Mouse (Mus musculus) layer of hippocampus, adult 11-12 months (tissue): Measurements from ENCODE around the gene Rdh16f1.
"Not testable (repeated sequence)": the region's sequence is repeated elsewhere in the genome, so short reads cannot be mapped to it uniquely, and the experiment has no call there.

Source experiments
- DNase-seq: peaks from one replicate; pipeline ENCODE4 v3.0.0; 2022; ENCODE audit warnings: low spot score

Gene Rdh16f1

GRCm38 (mm10) chr10:127829121-127829520 lies 69.5 kb downstream of the Rdh16f1 start:
- no peak for DNase-seq

GRCm38 (mm10) chr10:127834186-127834585 lies 74.6 kb downstream of the Rdh16f1 start:
- not testable (repeated sequence) for DNase-seq

GRCm38 (mm10) chr10:127835292-127835691 lies 75.7 kb downstream of the Rdh16f1 start:
- no peak for DNase-seq

GRCm38 (mm10) chr10:127837793-127838192 lies 78.2 kb downstream of the Rdh16f1 start:
- not testable (repeated sequence) for DNase-seq

GRCm38 (mm10) chr10:127838539-127838938 lies 79.0 kb downstream of the Rdh16f1 start:
- no peak for DNase-seq

GRCm38 (mm10) chr10:127840776-127841175 lies 81.2 kb downstream of the Rdh16f1 start:
- DNase-seq = no peak
